Mouse (Mus musculus): ENCODE measurements at regions not wholly inside any gene's neighbourhood (a gene's known extent, or its start where the extent isn't known, plus 50 kb on each side); places are given as distances from the start of the nearest gene placed in this dataset.
A peak's percentile ranks its signal among the peaks of the same experiment; 100 is the strongest.

- no peak for DNase-seq (ENCODE audit: low spot score in 2 of 2)
These were observed 577.3 kb upstream of the Arrdc4 start for GRCm38 (mm10) chr7:69326311-69326710.

- DNase-seq (ENCODE audit: low spot score in 2 of 2): no peak
These were observed 528.1 kb upstream of the Arrdc4 start for GRCm38 (mm10) chr7:69277056-69277705.

- DNase-seq (ENCODE audit: low spot score in 2 of 2): no peak
These were observed 527.5 kb upstream of the Arrdc4 start for GRCm38 (mm10) chr7:69276376-69277055.

GRCm38 (mm10) chr7:69273670-69274069, 524.6 kb upstream of the Arrdc4 start:
- DNase-seq (ENCODE audit: low spot score in 2 of 2): no peak

GRCm38 (mm10) chr7:69244519-69244918, 495.5 kb upstream of the Arrdc4 start:
- DNase-seq (ENCODE audit: low spot score in 2 of 2): no peak

- peak; percentile 18 to 29 for DNase-seq (ENCODE audit: low spot score in 2 of 2)
These were observed 484.3 kb upstream of the Arrdc4 start for GRCm38 (mm10) chr7:69233296-69233695.

- peak; percentile 13 to 15 for DNase-seq (ENCODE audit: low spot score in 2 of 2)
These were observed 468.8 kb upstream of the Arrdc4 start for GRCm38 (mm10) chr7:69217871-69218270.

Measured in frontal cortex, postnatal 14 days (tissue).